In genomic region chr9:101472101-101473073, GRCm38 (mm10) we compare ENCODE assay signal across 8 mouse cellular contexts.
A peak's percentile ranks its signal among the peaks of the same experiment; 100 is the strongest.
DNase-seq lines count a peak whose midpoint lies in the region; ATAC-seq and TF ChIP-seq lines count a peak whose summit lies in the region.

No protein-coding gene starts in this region.

- DNase-seq in heart, adult 11 months, result peak; percentile 92
- DNase-seq in heart, postnatal 25 days (ENCODE audit: low spot score), result no peak
- peak; percentile 78 for DNase-seq in adrenal gland, postnatal 14 days
- DNase-seq in heart, adult 18-20 months, result peak; percentile 9 to 25
- DNase-seq in kidney, postnatal 0 days (ENCODE audit: low spot score), result peak; percentile 18
- no peak for DNase-seq in thymus, postnatal 25 days

- no peaks in the 10 kb centered on the region for H3K9me3 ChIP-seq in kidney, postnatal 0 days (replicated peaks; ENCODE audit: low read length)

- intact Hi-C loops in heart, postnatal 25 days (cut with DNase I), result no loop called here

- WGBS in kidney, postnatal 0 days, result 49% methylated on average over 8 of the region's 8 CpGs
- 34% methylated on average over 8 of the region's 8 CpGs for WGBS in olfactory bulb, adult 2 months

- no peak for TF ChIP-seq CTCF in kidney, postnatal 0 days (IDR thresholded peaks at IDR 0.05; ENCODE audit: low read depth)
- TF ChIP-seq CTCF in olfactory bulb, adult 2 months (IDR thresholded peaks at IDR 0.05; ENCODE audit: insufficient read depth, low read depth, low read length), result no peak

- no peak for TF ChIP-seq POLR2A in olfactory bulb, adult 2 months (IDR thresholded peaks at IDR 0.05; ENCODE audit: insufficient read depth, low read depth, low read length)

- no peak overlapping the region for H3K27ac ChIP-seq in kidney, postnatal 0 days
- peak overlapping the region; percentile 18; the same call in 1 of the 2 replicates for H3K27ac ChIP-seq in olfactory bulb, adult 2 months (ENCODE audit: insufficient read depth, low read depth, low read length)

- peak; percentile 46; the same call in 1 of the 2 replicates for ATAC-seq in kidney, postnatal 0 days (replicated peaks; ENCODE audit: low FRiP score, low read depth)
- no peak for ATAC-seq in megakaryocyte, adult 5-6 weeks (ENCODE audit: poor library complexity, severe bottlenecking)

- no peak overlapping the region for H3K4me2 ChIP-seq in kidney, postnatal 0 days (ENCODE audit: low read length)

- H3K36me3 ChIP-seq in kidney, postnatal 0 days (ENCODE audit: insufficient read depth, low read length), result no peaks in the 10 kb centered on the region

- H3K4me1 ChIP-seq in kidney, postnatal 0 days (replicated peaks; ENCODE audit: insufficient read depth, low read length), result no peaks in the 10 kb centered on the region
- peaks cover 7% of the 10 kb centered on the region for H3K4me1 ChIP-seq in olfactory bulb, adult 2 months (ENCODE audit: control insufficient read depth, insufficient read depth, low read length)

- no peak overlapping the region for H3K9ac ChIP-seq in kidney, postnatal 0 days (ENCODE audit: low read depth, low read length)

- H3K4me3 ChIP-seq in kidney, postnatal 0 days (replicated peaks; ENCODE audit: low read depth, low read length), result no peak overlapping the region
- no peak overlapping the region for H3K4me3 ChIP-seq in olfactory bulb, adult 2 months (ENCODE audit: insufficient read depth, low read depth, low read length)

- no peaks in the 10 kb centered on the region for H3K27me3 ChIP-seq in kidney, postnatal 0 days (ENCODE audit: insufficient read depth, low read length)

Comparison
In these comparisons a context has a peak if more than half of its experiments do, and no peak if none do; other contexts are left out.
1. DNase-seq: peak in heart, adult 11 months (single experiment), adrenal gland, postnatal 14 days (single experiment), heart, adult 18-20 months (2 of 2) and kidney, postnatal 0 days (single experiment); none in heart, postnatal 25 days (single experiment) and thymus, postnatal 25 days (single experiment).